Mouse (Mus musculus): ENCODE data around the gene Serpine2. TPM values are rescaled to one million over a fixed set of nuclear protein-coding genes. Genes with fewer than 3 reads are reported as not detected.

The Serpine2 gene
- total RNA-seq (2023), result 1 to 10 TPM; 3.6 to 3.9 TPM

DNA sequence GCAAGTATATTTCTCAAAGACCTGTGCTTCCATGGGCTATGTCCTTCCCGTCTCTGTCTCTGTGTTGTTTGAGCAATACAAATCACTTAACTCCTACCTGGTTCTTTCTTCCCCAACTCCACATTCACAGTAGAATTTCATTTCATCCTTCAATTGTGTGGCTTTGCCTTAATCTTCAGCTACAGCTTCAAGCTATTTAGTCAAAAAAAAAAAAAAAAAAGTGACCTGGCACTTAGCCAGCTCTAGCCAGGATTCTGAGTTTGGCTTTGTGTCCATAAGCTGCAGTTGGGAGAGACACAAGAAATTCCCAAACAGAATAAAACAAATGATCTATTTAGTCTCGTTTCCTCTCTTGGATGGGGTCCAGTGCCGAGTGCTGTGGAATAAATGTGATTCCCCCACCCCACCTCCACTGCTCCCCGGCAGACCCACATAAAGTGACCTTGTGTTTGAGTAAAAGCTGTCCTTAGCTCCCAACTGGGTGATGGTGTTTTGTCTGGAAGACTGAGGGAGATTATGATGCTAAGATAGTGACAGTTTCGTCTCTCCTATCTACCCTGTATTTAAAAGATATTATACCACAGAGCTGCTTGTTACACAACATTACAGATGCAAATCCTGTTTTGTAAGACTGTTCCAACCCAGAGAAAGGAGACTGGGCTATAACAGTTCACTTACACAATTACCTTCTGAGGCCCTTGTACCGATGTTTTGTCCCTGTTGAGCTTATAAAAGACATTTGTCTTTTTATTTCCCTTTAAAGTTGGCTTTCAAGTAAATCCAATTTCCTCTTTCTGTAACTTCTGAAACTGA lies at the start of gene Serpine2:
TSS of gene Serpine2 (minus strand) at position 51 of the 813 bp plus-strand sequence.

DNA sequence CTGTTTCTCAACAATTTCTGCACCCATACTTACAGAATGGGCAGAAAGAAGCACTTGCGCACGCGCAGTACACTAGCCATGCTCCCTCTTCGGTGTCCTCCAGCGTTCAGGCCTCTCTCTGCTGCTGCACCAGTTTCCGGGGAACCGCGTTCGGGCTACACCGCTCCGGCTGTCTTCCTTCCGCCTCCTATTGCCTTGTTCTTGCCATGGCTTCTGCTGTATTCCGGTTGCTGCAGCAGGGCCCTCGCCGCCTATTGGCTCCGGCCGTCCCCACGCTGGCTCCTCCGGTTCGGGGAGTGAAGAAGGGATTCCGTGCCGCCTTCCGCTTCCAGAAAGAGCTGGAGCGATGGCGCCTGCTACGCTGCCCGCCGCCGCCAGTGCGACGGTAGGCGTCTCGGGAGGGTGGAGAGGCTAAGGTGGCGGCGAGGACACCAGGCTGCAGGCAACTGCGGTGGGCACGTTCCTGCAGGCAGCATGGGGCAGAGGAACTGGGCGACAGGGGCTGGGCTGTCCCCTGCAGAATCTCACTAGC lies 85.0 kb downstream of the Serpine2 start, which contains the start of the genes Mrpl44 and Wdfy1:
TSS of gene Mrpl44 (plus strand) at position 92 of the 532 bp plus-strand sequence.
TSS of gene Wdfy1 (minus strand) at position 217 of the 532 bp plus-strand sequence.

Other genes starting within 250 kb of the Serpine2 start
- 10 to 100 TPM; 33.2 to 38.4 TPM for gene Ap1s3, start 189.2 kb downstream of the Serpine2 start, total RNA-seq (2023)
- gene Mrpl44, start 85.2 kb downstream of the Serpine2 start, total RNA-seq (2023), result 10 to 100 TPM; 15.2 to 18.5 TPM
- 10 to 100 TPM; 44.5 to 48.1 TPM for gene Wdfy1, start 85.0 kb downstream of the Serpine2 start, total RNA-seq (2023)

Measured in B cell, adult 67 days (primary cell).